In the genomic region with DNA sequence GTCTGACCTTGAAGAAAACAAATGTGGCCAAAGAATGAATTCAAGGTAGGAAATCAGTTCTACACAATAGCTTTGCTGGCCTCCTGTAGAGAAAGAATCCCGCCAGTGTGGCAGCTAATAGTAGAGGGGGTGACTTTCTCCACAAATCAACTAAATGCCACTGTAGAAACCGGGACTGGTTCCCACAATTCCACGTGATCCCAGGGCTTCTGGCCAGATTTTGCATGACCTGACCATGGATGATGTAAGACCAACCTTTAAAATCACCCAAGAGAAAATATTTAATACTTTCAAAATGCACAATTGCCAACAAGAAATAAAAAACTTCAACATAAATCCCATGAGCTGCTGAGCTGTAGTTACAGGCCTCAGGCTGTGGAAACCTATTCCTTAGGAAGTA, we compare ENCODE assay signal across 12 mouse cellular contexts. TPM values are rescaled to one million over a fixed set of nuclear protein-coding genes. Genes with fewer than 3 reads are reported as not detected.
DNase-seq lines count a peak whose midpoint lies in the region; ATAC-seq and TF ChIP-seq lines count a peak whose summit lies in the region.
"Had no signal": no experiment of that assay in that cellular context is flagged by ENCODE, and none has a peak within 500 bp of the region (broad histone marks: within the 10 kb centered on the region; RNA-seq: fewer than 3 reads in every experiment).

No protein-coding gene starts in this region.

- H3K9ac ChIP-seq in heart, embryonic 13.5 days, result no peak overlapping the region

- H3K4me3 ChIP-seq in heart, embryonic 13.5 days, result no peak overlapping the region
- peak overlapping the region; percentile 90; the same call in 1 of the 2 replicates for H3K4me3 ChIP-seq in E14TG2a.4 (replicated peaks; ENCODE audit: low read length)

- no peak for ATAC-seq in heart, embryonic 13.5 days (ENCODE audit: extremely low read depth, insufficient number of reproducible peaks, low FRiP score, low TSS enrichment)
- ATAC-seq in erythroblast, adult 5-6 weeks (replicated peaks; ENCODE audit: low FRiP score, poor library complexity, severe bottlenecking), result no peak
- ATAC-seq: forebrain, embryonic 14.5 days had no signal

- peaks cover 21% of the 10 kb centered on the region for H3K4me1 ChIP-seq in heart, embryonic 13.5 days
- peaks cover 35% of the 10 kb centered on the region for H3K4me1 ChIP-seq in E14TG2a.4 (replicated peaks; ENCODE audit: low read depth, low read length)

- DNase-seq in heart, postnatal 36 days, result no peak
- peak; percentile 84 to 90 for DNase-seq in adrenal gland, postnatal 36 days
- peak; percentile 42 for DNase-seq in kidney, postnatal 14 days
- no peak for DNase-seq in layer of hippocampus, adult 11-12 months (ENCODE audit: low spot score)
- no peak for DNase-seq in frontal cortex, postnatal 25 days (ENCODE audit: low spot score in 2 of 2)

- no peak for TF ChIP-seq CTCF in E14TG2a.4 (conservative IDR thresholded peaks at IDR 0.05; ENCODE audit: low read length)

- H3K27ac ChIP-seq in heart, embryonic 13.5 days (replicated peaks), result no peak overlapping the region
- H3K27ac ChIP-seq: neural tube, embryonic 12.5 days had no signal

- WGBS in heart, embryonic 13.5 days, result 80% methylated on average over 3 of the region's 3 CpGs

- H3K27me3 ChIP-seq in heart, embryonic 13.5 days (replicated peaks), result no peaks in the 10 kb centered on the region
- H3K27me3 ChIP-seq in E14TG2a.4 (ENCODE audit: insufficient read depth, low read length), result no peaks in the 10 kb centered on the region
- H3K27me3 ChIP-seq: heart, embryonic 15.5 days; neural tube, embryonic 12.5 days had no signal

- H3K9me3 ChIP-seq in heart, embryonic 13.5 days, result no peaks in the 10 kb centered on the region
- no peaks in the 10 kb centered on the region for H3K9me3 ChIP-seq in E14TG2a.4 (ENCODE audit: low read length)
- H3K9me3 ChIP-seq: heart, embryonic 15.5 days; megakaryocyte, embryonic 14.5 days; neural tube, embryonic 12.5 days had no signal

- H3K36me3 ChIP-seq in heart, embryonic 13.5 days, result no peaks in the 10 kb centered on the region
- peaks cover under 1% of the 10 kb centered on the region; the same call in 1 of the 2 replicates for H3K36me3 ChIP-seq in E14TG2a.4 (ENCODE audit: insufficient read depth, low read length)
- H3K36me3 ChIP-seq: heart, embryonic 15.5 days; neural tube, embryonic 12.5 days had no signal

- H3K4me2 ChIP-seq in heart, embryonic 13.5 days, result peak overlapping the region; percentile 97; the same call in 1 of the 2 replicates

- intact Hi-C loops in heart, postnatal 36 days (cut with DNase I), result no loop called here

RNA-seq across cellular contexts. Expression of a gene that starts 1.6 kb away (rescaled TPM):
- 73.2 and 74.7 TPM in 2 replicates for polyA plus RNA-seq in heart, embryonic 13.5 days (2015; fragmentation: Nextera tagmentation; extraction: Ambion mirVana)
- 100 to 1,000 TPM; 103 to 108 TPM for total RNA-seq in heart, postnatal 36 days (2021)
- total RNA-seq in adrenal gland, postnatal 36 days (2021), result 10 to 100 TPM; 80.4 to 88.0 TPM
- 27.8 and 31.3 TPM in 2 replicates for total RNA-seq in erythroblast, adult 5-6 weeks (2015; ENCODE audit: low replicate concordance)
- 28.0 and 41.3 TPM in 2 replicates for total RNA-seq in erythroblast, adult 5-6 weeks (2017; ENCODE audit: low replicate concordance)

Comparison
In these comparisons a context has a peak if more than half of its experiments do, and no peak if none do; other contexts are left out.
1. DNase-seq: peak in adrenal gland, postnatal 36 days (2 of 2) and kidney, postnatal 14 days (single experiment); none in heart, postnatal 36 days (0 of 2), layer of hippocampus, adult 11-12 months (single experiment) and frontal cortex, postnatal 25 days (0 of 2).